Mouse (Mus musculus): ENCODE results near the gene Gm10563.

- no peak for TF ChIP-seq POLR2A (IDR thresholded peaks at IDR 0.05; ENCODE audit: control insufficient read depth, extremely low read depth, insufficient read depth, low read length, poor library complexity)
- no peak for TF ChIP-seq CTCF (IDR thresholded peaks at IDR 0.05; ENCODE audit: borderline replicate concordance, control insufficient read depth, extremely low read depth, insufficient read depth, low read length, poor library complexity)
Measured at GRCm38 (mm10) chr4:155599901-155600825, 45.0 kb downstream of the Gm10563 start.

Data from thymus, adult 2 months (tissue).